11 mouse cellular contexts compared by ENCODE assay signal in the genomic region with DNA sequence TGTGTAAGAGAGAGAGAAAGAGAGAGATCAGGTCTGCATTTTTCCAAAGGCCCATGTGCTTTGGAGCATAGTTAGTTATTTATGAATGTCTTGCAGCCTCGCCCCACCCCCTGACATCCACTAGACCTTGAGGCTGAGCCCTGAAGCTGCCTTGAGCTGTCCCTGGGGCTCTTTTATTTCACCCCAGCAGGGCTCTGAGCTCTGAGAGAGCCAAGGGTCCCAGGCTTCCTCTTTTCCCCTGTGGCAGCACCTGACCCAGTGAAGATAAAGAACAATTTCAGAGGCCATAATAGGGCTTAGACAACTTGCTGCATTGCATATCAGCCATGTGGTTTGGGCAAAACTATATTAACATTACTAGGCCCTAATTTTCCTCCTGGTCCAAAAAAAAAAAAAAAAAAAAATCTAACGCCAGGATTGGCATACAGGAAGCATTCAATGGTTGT.
DNase-seq lines count a peak whose midpoint lies in the region; ATAC-seq lines count a peak whose summit lies in the region.
"Had no signal": no experiment of that assay in that cellular context is flagged by ENCODE, and none has a peak within 500 bp of the region (broad histone marks: within the 10 kb centered on the region; RNA-seq: fewer than 3 reads in every experiment).

No protein-coding gene starts in this region.

- no peak overlapping the region for H3K4me2 ChIP-seq in neural tube, embryonic 13.5 days
- H3K4me2 ChIP-seq in neural tube, embryonic 15.5 days, result no peak overlapping the region

- peak; percentile 72 to 87 for DNase-seq in adrenal gland, adult (ENCODE audit: inconsistent age in 2 of 2, low spot score in 1 of 2)
- no peak for DNase-seq in adrenal gland, adult 18-20 months (ENCODE audit: low spot score in 2 of 2)
- no peak for DNase-seq in neural tube, embryonic 10.5 days (ENCODE audit: extremely low spot score, low spot score)
- DNase-seq in kidney, adult 9 months, result peak; percentile 87
- no peak for DNase-seq in frontal cortex, postnatal 10 days (ENCODE audit: low spot score in 2 of 2)
- DNase-seq: cerebellum, postnatal 14 days; heart, adult 18-20 months had no signal

- H3K36me3 ChIP-seq in neural tube, embryonic 13.5 days, result 0 out of 2 replicates have a peak, but pooled peaks cover 5% of the 10 kb centered on the region
- H3K36me3 ChIP-seq in neural tube, embryonic 15.5 days, result 0 out of 2 replicates have a peak, but pooled peaks cover 2% of the 10 kb centered on the region

- peaks cover 61% of the 10 kb centered on the region for H3K4me1 ChIP-seq in neural tube, embryonic 13.5 days (replicated peaks)
- H3K4me1 ChIP-seq in neural tube, embryonic 15.5 days, result peaks cover 53% of the 10 kb centered on the region

- H3K4me3 ChIP-seq in neural tube, embryonic 13.5 days, result no peak overlapping the region
- H3K4me3 ChIP-seq in neural tube, embryonic 15.5 days (replicated peaks), result no peak overlapping the region

- no peak overlapping the region for H3K9ac ChIP-seq in neural tube, embryonic 13.5 days
- H3K9ac ChIP-seq in neural tube, embryonic 15.5 days (replicated peaks), result no peak overlapping the region

- WGBS in neural tube, embryonic 13.5 days, result 72% methylated on average over 2 of the region's 2 CpGs
- WGBS in neural tube, embryonic 15.5 days, result 82% methylated on average over 2 of the region's 2 CpGs

- H3K27me3 ChIP-seq in neural tube, embryonic 13.5 days, result no peaks in the 10 kb centered on the region
- H3K27me3 ChIP-seq in neural tube, embryonic 15.5 days (replicated peaks), result no peaks in the 10 kb centered on the region

- H3K27ac ChIP-seq in neural tube, embryonic 13.5 days (replicated peaks), result peak overlapping the region; percentile 69
- H3K27ac ChIP-seq in neural tube, embryonic 15.5 days (replicated peaks), result 0 out of 2 replicates have a peak overlapping the region, but pooled peaks have one; percentile 42

- no peak for ATAC-seq in neural tube, embryonic 13.5 days (ENCODE audit: low read depth)
- no peak for ATAC-seq in neural tube, embryonic 15.5 days (ENCODE audit: low FRiP score)
- ATAC-seq in erythroblast, adult 5-6 weeks (replicated peaks; ENCODE audit: low FRiP score, poor library complexity, severe bottlenecking), result no peak

- no peaks in the 10 kb centered on the region for H3K9me3 ChIP-seq in neural tube, embryonic 13.5 days
- no peaks in the 10 kb centered on the region for H3K9me3 ChIP-seq in neural tube, embryonic 15.5 days (replicated peaks)
- H3K9me3 ChIP-seq: G1E had no signal

Comparison
In these comparisons a context has a peak if more than half of its experiments do, and no peak if none do; other contexts are left out.
1. DNase-seq: peak in adrenal gland, adult (2 of 2) and kidney, adult 9 months (single experiment); none in adrenal gland, adult 18-20 months (0 of 2), neural tube, embryonic 10.5 days (single experiment) and frontal cortex, postnatal 10 days (0 of 2).